Mouse (Mus musculus) midbrain, embryonic 15.5 days (tissue): Measurements from ENCODE around the gene Dmrt3. TPM values are rescaled to one million over a fixed set of nuclear protein-coding genes. Genes with fewer than 3 reads are reported as not detected.

ENCODE experiments used
- ATAC-seq: fragments of 200-750 bp; cut with Nextera tagmentation; replicated peaks from 2 replicates; pipeline ENCODE4 v1.8.0; 2017; ENCODE audit warnings: moderate TSS enrichment
- H3K27ac ChIP-seq: fragments of 300-500 bp; sonication (generic); 2 replicates; pipeline ENCODE4 v1.5.1; 2015; ENCODE audit warnings: mild to moderate bottlenecking, inconsistent platforms
- H3K27me3 ChIP-seq: fragments of 300-500 bp; sonication (generic); replicated peaks from 2 replicates; pipeline ENCODE4 v1.6.1; 2015; ENCODE audit warnings: inconsistent platforms
- H3K36me3 ChIP-seq: fragments of 300-500 bp; sonication (generic); replicated peaks from 2 replicates; pipeline ENCODE4 v1.6.1; 2015; ENCODE audit warnings: inconsistent platforms
- H3K4me1 ChIP-seq: fragments of 300-500 bp; sonication (generic); 2 replicates; pipeline ENCODE4 v1.6.1; 2015; ENCODE audit warnings: inconsistent platforms
- H3K4me2 ChIP-seq: fragments of 300-500 bp; sonication (generic); 2 replicates; pipeline ENCODE4 v1.6.1; 2015; ENCODE audit warnings: inconsistent platforms, mild to moderate bottlenecking, moderate library complexity
- H3K4me3 ChIP-seq: fragments of 300-500 bp; sonication (generic); 2 replicates; pipeline ENCODE4 v1.5.1; 2015; ENCODE audit warnings: mild to moderate bottlenecking, inconsistent platforms
- H3K9ac ChIP-seq: fragments of 300-500 bp; sonication (generic); 2 replicates; pipeline ENCODE4 v1.6.1; 2015; ENCODE audit warnings: mild to moderate bottlenecking, inconsistent platforms
- H3K9me3 ChIP-seq: fragments of 300-500 bp; sonication (generic); 2 replicates; pipeline ENCODE4 v1.6.1; 2016; ENCODE audit warnings: inconsistent platforms
- WGBS: fragments of 180-500 bp; shearing (Covaris S2); methylation state at CpG from one replicate; pipeline ENCODE4 v1.1.7; 2015; ENCODE audit warnings: mixed read lengths; 5-methylcytosine and 5-hydroxymethylcytosine counted together
- polyA plus RNA-seq: library from polyadenylated mRNA; unstranded; fragments of >200 nt; fragmentation: Nextera tagmentation; extraction: Ambion mirVana; gene quantifications from 2 replicates; pipeline ENCODE4 v1.2.1, GENCODE M21; 2015

The Dmrt3 gene
- 0.22 and 0.32 TPM in 2 replicates for polyA plus RNA-seq

DNA sequence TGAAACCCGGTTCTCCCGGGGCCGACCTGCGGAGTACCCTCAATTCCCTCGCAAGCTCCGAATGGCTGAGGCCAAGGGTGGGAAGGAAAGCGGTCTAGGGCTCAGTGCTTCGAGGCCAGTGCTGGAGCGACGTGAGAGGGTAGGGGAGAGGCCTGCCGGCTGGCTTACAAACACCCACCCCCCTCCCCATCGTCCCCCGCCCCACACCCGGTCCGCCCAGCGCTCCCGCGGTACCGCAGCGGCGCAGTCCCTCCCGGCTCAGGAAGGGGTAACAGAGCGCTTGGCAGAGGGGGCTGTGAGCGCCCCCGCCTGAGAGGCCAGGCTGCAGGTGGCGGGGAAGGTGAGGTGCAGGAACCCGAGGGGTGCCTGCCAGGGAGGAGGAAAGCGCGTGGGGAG lies at the start of gene Dmrt3:
Dmrt3 (plus strand) TSS at position 287 of the 396 bp plus-strand sequence.
- Histone ChIP-seq H3K36me3 (no peaks in the 10 kb centered on the region), H3K4me3 (peak within 1 kb of the TSS; percentile 21), H3K27me3 (peaks cover 87% of the 10 kb centered on the region), H3K4me2 (peak within 1 kb of the TSS; percentile 52), H3K4me1 (peaks cover 21% of the 10 kb centered on the region), H3K27ac (no peak within 1 kb of the TSS), H3K9ac (no peak within 1 kb of the TSS), H3K9me3 (no peaks in the 10 kb centered on the region)
- under 1% methylated on average over 27 of the region's 29 CpGs for WGBS
- ATAC-seq: 0 out of 2 replicates have a peak, but pooled peaks have one; percentile 17

DNA sequence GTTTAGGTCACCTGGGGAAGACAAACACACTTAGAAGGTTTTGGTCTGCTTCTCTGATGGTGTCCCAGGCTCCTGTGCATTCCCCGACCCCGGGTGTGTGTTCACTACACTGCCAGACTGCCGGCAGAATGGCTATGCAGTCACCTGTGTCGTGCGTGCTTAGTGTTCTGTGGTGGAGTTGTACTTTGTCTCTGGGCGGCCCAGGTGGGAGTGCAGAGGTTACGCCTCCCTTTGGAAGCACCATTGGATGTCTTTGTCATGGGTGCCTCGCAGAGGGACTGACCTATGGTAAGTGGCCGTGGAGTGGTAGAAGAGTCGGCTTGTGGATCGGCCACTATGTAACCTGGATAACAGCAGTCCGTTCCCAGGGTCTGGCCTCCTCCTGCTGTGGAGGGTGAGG lies 45.7 kb upstream of the Dmrt3 start:
- no peaks in the 10 kb centered on the region for H3K27me3 ChIP-seq
- no peak overlapping the region for H3K27ac ChIP-seq
- ATAC-seq: no peak
- no peak overlapping the region for H3K4me2 ChIP-seq
- no peak overlapping the region for H3K9ac ChIP-seq
- no peaks in the 10 kb centered on the region for H3K4me1 ChIP-seq
- H3K4me3 ChIP-seq: no peak overlapping the region
- no peaks in the 10 kb centered on the region for H3K9me3 ChIP-seq
- WGBS: 86% methylated on average over 12 of the region's 12 CpGs
- no peaks in the 10 kb centered on the region for H3K36me3 ChIP-seq

DNA sequence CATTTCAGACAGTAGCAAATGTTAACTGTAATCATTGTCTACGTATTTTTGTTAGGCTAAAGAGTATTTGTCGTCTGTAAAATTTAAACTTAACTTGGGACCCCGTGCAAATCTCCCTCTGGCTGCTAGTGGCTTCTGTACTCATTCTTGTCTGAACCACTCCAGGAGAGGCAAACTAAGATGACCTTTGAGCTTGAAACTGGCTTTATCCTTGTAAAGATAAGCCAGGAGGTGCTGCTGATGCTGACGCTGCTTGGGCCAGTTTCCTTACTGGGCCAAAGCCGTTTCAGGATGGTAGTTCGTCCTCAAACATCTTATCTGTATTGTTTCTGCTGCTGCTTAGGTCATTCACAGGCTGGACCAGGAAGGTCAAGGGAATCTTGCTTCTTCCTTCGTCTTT lies 40.3 kb upstream of the Dmrt3 start:
- 85% methylated on average over 7 of the region's 7 CpGs for WGBS
- Histone ChIP-seq H3K36me3 (no peaks in the 10 kb centered on the region), H3K9ac (no peak overlapping the region), H3K27ac (no peak overlapping the region), H3K9me3 (no peaks in the 10 kb centered on the region), H3K4me3 (no peak overlapping the region), H3K4me2 (no peak overlapping the region), H3K27me3 (peaks cover 8% of the 10 kb centered on the region; the same call in 1 of the 2 replicates), H3K4me1 (peaks cover 2% of the 10 kb centered on the region; the same call in 1 of the 2 replicates)
- no peak for ATAC-seq

DNA sequence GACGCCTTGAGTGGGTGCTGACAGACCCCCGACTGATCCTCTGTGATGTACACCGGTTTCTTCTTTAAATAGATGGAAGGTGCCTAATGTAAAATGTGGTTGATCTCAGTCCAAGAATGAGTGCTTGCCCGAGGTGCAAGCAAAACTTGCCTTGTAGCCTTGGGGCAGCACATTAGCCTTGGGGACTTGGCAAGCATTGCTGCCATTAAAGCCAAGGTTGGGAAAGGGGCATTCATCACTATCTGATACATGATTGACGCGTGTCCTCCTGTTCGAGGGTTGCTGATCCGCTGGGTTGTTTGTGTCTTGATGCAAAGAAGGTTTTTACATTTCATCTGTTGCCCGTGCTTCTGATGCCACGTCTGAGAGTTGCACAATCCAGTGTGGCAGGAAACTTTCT lies 35.7 kb upstream of the Dmrt3 start:
- Histone ChIP-seq H3K9ac (no peak overlapping the region), H3K4me1 (peaks cover 10% of the 10 kb centered on the region), H3K36me3 (no peaks in the 10 kb centered on the region), H3K4me3 (no peak overlapping the region), H3K27me3 (peaks cover 18% of the 10 kb centered on the region; the same call in 1 of the 2 replicates), H3K27ac (no peak overlapping the region), H3K4me2 (no peak overlapping the region), H3K9me3 (no peaks in the 10 kb centered on the region)
- ATAC-seq: no peak
- WGBS: 49% methylated on average over 10 of the region's 10 CpGs

DNA sequence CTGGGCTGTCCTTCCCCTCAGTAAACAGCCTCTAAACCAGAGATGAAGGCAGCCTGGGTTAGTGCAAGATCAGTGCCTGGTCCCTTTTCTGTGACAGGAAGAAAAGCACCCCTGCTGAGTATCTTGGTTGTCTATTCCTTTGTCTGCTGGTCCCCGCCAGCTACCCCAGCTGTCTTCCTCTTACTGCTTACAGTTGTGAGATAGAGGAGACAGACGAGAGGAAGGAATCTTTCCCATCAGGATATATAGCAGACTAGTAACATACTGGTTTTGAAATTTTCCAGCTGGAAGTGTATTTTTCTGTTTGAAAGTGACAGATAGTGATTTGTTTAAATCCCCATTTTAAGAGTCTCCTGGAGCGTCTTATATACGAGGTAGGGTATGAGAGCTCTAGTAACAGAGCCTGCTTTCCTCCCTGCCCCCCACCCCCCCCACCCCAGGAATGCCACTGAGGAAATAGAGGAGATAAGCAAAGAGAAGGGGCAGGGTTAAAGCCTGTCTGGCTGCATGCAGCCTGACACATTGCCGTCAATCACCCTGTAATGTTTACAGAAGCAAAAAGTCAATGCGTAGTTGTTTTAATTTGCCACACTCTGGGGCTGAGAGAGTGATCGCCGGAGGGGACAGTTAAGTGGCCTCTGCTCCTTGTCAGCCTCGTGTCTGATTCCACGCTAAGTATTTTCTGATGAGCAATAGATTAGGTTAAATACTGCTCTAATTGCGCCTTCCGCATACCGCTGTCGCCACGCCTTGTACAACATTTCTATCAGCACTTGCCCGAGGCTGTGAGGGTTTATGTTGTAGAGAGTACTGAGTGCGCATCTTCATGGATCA lies 34.9 kb upstream of the Dmrt3 start:
- Histone ChIP-seq H3K4me2 (no peak overlapping the region), H3K36me3 (no peaks in the 10 kb centered on the region), H3K4me1 (peaks cover 10% of the 10 kb centered on the region), H3K9me3 (no peaks in the 10 kb centered on the region), H3K9ac (no peak overlapping the region), H3K4me3 (no peak overlapping the region), H3K27me3 (peaks cover 18% of the 10 kb centered on the region; the same call in 1 of the 2 replicates), H3K27ac (no peak overlapping the region)
- 15% methylated on average over 17 of the region's 17 CpGs for WGBS
- no peak for ATAC-seq

DNA sequence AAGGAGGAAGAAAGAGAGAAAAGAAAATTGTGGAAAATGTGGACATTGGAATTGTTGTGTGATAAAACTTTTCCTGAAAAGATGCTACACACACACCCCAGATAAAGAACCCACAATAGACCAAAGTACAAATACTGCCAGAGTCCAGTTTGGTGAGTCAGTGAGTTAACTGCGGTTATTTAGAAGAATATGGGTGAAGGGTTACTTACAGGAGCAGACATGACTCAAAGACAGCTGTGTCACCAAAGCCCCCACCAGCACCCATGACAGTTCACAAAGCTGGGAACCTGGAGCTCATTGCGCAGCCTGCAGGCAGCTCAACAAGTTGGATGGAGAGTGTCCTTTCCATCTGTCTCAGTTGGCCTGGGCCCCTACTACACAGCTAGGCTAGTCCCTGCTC lies 31.7 kb upstream of the Dmrt3 start:
- H3K36me3 ChIP-seq: no peaks in the 10 kb centered on the region
- no peaks in the 10 kb centered on the region for H3K9me3 ChIP-seq
- H3K4me2 ChIP-seq: no peak overlapping the region
- H3K9ac ChIP-seq: no peak overlapping the region
- no peak overlapping the region for H3K27ac ChIP-seq
- H3K4me3 ChIP-seq: no peak overlapping the region
- H3K4me1 ChIP-seq: peaks cover 10% of the 10 kb centered on the region
- 94% methylated on average over 2 of the region's 2 CpGs for WGBS
- peaks cover 15% of the 10 kb centered on the region; the same call in 1 of the 2 replicates for H3K27me3 ChIP-seq
- ATAC-seq: no peak

DNA sequence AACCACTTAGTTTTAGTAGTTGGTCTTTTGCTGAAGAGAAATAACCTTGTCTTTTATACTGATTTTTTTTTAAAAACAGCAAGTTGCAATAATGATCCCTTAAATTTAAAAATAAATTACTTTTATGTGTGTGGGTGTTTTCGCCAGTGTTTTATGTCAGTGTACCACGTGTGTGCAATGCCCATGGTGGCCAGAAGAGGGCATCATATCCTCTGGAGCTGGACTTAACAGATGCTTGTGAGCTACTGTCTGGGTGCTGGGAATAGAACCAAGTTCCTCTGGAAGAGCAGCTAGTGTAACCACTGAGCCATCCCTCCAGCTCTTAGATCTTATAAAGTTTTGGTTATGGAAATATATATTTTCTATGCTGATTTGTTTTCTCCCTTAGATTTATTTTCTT lies 30.7 kb upstream of the Dmrt3 start:
- WGBS: 85% methylated on average over 2 of the region's 2 CpGs
- H3K4me2 ChIP-seq: no peak overlapping the region
- no peak overlapping the region for H3K9ac ChIP-seq
- no peak overlapping the region for H3K4me3 ChIP-seq
- H3K9me3 ChIP-seq: no peaks in the 10 kb centered on the region
- peaks cover 14% of the 10 kb centered on the region; the same call in 1 of the 2 replicates for H3K27me3 ChIP-seq
- no peak for ATAC-seq
- no peak overlapping the region for H3K27ac ChIP-seq
- H3K36me3 ChIP-seq: no peaks in the 10 kb centered on the region
- peaks cover 10% of the 10 kb centered on the region for H3K4me1 ChIP-seq

DNA sequence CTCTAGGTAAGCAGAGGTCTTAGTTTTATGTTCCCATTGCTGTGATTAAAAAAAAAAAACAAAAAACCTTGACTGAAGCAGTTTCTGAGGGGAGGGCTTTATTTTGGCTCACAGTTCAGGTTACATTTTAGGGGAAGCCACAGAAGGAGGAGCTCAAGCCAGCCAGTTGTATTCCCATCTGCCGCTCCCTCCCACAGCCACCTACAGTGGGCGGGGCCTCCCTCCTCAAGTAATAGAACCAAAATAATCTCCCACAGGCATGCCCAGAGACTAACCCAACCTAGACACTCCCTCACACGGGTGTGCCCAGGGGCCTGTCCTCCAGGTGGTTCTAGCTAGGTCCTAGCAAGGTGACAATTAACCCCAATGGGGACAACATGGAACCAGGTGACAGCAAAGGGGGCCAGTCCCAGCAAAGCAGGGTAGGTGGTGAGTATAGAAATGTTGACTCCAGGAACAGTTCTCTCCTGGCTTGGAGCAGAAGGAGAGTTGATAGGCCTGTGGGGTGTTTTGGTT lies 12.3 kb upstream of the Dmrt3 start:
- H3K27me3 ChIP-seq: peaks cover 54% of the 10 kb centered on the region

DNA sequence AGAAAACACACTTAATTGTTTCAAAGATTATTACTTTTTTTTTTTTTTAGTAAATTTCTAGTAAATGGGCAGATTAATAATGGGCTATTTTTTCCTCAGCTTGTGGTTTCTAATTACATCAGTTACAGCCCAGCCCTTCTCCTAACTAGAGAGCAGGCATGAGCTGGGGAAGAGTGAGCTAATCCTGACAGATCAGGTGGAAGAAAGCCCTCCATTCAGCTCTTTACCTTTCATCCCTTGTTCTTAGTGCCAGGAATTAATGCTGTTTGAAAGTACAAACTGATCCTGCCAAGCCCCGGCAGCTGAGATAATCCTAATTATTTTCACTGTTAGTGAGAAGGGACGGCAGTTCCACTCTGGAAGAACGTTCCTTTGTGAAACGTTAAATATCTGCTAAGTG lies 11.5 kb upstream of the Dmrt3 start:
- H3K27me3 ChIP-seq: peaks cover 60% of the 10 kb centered on the region

More for the DNA sequence above, 12.3 kb upstream of the Dmrt3 start:
- Histone ChIP-seq H3K4me3 (no peak overlapping the region), H3K9ac (no peak overlapping the region), H3K9me3 (no peaks in the 10 kb centered on the region), H3K27ac (no peak overlapping the region), H3K4me2 (no peak overlapping the region), H3K4me1 (no peaks in the 10 kb centered on the region), H3K36me3 (no peaks in the 10 kb centered on the region)
- no peak for ATAC-seq
- 76% methylated on average over 3 of the region's 3 CpGs for WGBS

DNA sequence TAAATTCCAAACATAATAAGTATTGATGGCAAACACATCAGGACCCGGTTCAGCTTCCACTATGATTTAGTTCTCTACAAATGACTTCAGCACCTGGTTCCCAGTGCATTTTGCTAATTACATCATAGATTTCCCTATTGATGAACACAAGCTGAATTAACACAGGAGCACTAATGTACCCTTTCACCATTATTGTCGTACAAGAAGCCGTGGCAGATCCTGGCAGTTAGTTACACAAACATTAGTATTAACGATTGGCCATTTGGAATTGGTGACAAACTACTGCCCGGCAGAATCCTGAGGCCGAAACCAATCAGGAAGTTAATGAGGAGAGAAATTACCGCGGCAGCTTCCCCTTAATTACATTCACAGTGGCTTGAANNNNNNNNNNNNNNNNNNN lies 8.1 kb upstream of the Dmrt3 start:
- WGBS: 15% methylated on average over 8 of the region's 8 CpGs

More for the DNA sequence above, 11.5 kb upstream of the Dmrt3 start:
- no peak overlapping the region for H3K9ac ChIP-seq
- H3K27ac ChIP-seq: no peak overlapping the region
- H3K4me3 ChIP-seq: no peak overlapping the region
- H3K4me1 ChIP-seq: no peaks in the 10 kb centered on the region
- 3% methylated on average over 4 of the region's 4 CpGs for WGBS
- no peak for ATAC-seq
- H3K36me3 ChIP-seq: no peaks in the 10 kb centered on the region
- H3K4me2 ChIP-seq: no peak overlapping the region
- no peaks in the 10 kb centered on the region for H3K9me3 ChIP-seq

DNA sequence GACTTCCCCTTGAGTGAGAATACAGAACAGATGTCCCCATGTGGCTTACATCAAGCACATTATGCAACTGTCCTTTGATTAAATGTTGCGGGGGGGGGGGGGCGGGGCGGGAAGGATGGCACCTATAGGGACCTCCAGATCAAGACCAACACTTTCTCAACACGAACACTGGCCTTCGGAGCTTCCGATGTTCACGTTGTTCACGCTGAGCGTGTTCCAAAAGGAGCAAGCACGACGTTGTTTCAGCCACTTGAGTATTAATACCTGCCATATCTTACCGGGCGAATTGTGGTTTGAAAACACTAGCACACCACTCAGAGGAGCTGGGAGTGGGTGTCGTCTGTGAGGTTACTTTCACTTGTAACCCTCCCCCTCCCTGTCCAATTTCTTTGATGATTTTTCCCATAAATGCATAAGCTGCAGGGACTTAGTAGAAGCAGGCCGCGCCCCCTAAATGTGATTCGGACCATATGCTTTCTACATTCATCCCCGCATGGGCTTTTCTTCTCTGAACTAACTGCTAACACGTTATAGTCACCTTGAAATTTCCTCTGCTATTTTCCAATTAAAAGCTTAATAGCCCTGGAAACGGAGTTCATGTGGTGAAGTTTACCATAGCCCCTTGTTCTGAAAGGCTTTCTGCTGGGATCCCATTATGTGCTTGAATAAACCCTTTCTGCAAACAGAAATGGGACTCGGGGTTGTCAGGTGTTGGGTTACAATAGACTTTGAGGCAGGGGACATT lies 2.5 kb upstream of the Dmrt3 start:
- Histone ChIP-seq H3K4me2 (no peak overlapping the region), H3K27me3 (peaks cover 81% of the 10 kb centered on the region), H3K27ac (no peak overlapping the region), H3K4me1 (peaks cover 21% of the 10 kb centered on the region), H3K9ac (no peak overlapping the region), H3K36me3 (no peaks in the 10 kb centered on the region), H3K4me3 (no peak overlapping the region), H3K9me3 (no peaks in the 10 kb centered on the region)
- WGBS: under 1% methylated on average over 21 of the region's 21 CpGs
- no peak for ATAC-seq

More for the DNA sequence above, 8.1 kb upstream of the Dmrt3 start:
- Histone ChIP-seq H3K27me3 (peaks cover 84% of the 10 kb centered on the region), H3K4me3 (no peak overlapping the region), H3K4me2 (no peak overlapping the region), H3K27ac (no peak overlapping the region), H3K9ac (no peak overlapping the region), H3K9me3 (no peaks in the 10 kb centered on the region), H3K36me3 (no peaks in the 10 kb centered on the region), H3K4me1 (peaks cover 7% of the 10 kb centered on the region; the same call in 1 of the 2 replicates)
- ATAC-seq: no peak

DNA sequence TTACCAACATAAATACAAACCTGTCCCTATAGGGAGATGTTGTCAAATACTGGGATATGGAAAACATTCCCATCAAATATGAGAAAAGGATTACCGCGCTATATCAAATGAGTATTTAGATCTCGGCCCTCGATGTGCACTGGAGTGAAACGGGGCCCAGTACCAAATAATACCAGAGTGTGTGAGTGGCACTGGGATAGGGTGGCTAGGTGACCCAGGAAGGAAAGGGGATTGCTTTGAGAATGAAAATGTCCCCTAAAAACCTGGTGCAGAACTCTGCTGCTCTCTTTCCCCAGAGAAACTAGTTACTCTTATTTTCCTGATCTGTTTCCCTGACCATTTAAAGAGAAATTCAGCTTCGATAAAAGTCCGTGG lies 1.9 kb upstream of the Dmrt3 start:
- no peak overlapping the region for H3K27ac ChIP-seq
- H3K9me3 ChIP-seq: no peaks in the 10 kb centered on the region
- no peak overlapping the region for H3K4me3 ChIP-seq
- peaks cover 21% of the 10 kb centered on the region for H3K4me1 ChIP-seq
- no peak overlapping the region for H3K4me2 ChIP-seq
- H3K36me3 ChIP-seq: no peaks in the 10 kb centered on the region
- H3K9ac ChIP-seq: no peak overlapping the region
- 0% methylated on average over 7 of the region's 7 CpGs for WGBS
- H3K27me3 ChIP-seq: peaks cover 83% of the 10 kb centered on the region
- no peak for ATAC-seq
